Mouse (Mus musculus) intestine, embryonic 14.5 days (tissue): Measurements from ENCODE around the gene Pex10. TPM values are rescaled to one million over a fixed set of nuclear protein-coding genes. Genes with fewer than 3 reads are reported as not detected.
A peak's percentile ranks its signal among the peaks of the same experiment; 100 is the strongest.

Experiments
- ATAC-seq: fragments of 200-750 bp; cut with Nextera tagmentation; replicated peaks from 2 replicates; pipeline ENCODE4 v1.8.0; 2017; ENCODE audit warnings: low read depth, moderate number of reproducible peaks, moderate TSS enrichment, moderate library complexity; ENCODE audit not compliant: low FRiP score, low TSS enrichment
- DNase-seq: peaks from one replicate; pipeline ENCODE4 v3.0.0-alpha.2; 2018; ENCODE audit warnings: low spot score
- H3K27ac ChIP-seq: fragments of 300-500 bp; sonication (generic); 2 replicates; pipeline ENCODE4 v1.5.1; 2014; ENCODE audit warnings: low read depth, mild to moderate bottlenecking, control low read depth
- H3K27me3 ChIP-seq: fragments of 300-500 bp; sonication (generic); replicated peaks from 2 replicates; pipeline ENCODE4 v1.6.1; 2014; ENCODE audit warnings: low read length, control low read depth; ENCODE audit not compliant: control insufficient read depth, insufficient read depth
- H3K36me3 ChIP-seq: fragments of 300-500 bp; sonication (generic); 2 replicates; pipeline ENCODE4 v1.6.1; 2014; ENCODE audit warnings: low read length, control low read depth; ENCODE audit not compliant: control insufficient read depth, insufficient read depth
- H3K4me1 ChIP-seq: fragments of 300-500 bp; sonication (generic); replicated peaks from 2 replicates; pipeline ENCODE4 v1.6.1; 2014; ENCODE audit warnings: low read length, control low read depth, mixed read lengths; ENCODE audit not compliant: control insufficient read depth, insufficient read depth
- H3K4me2 ChIP-seq: fragments of 300-500 bp; sonication (generic); 2 replicates; pipeline ENCODE4 v1.6.1; 2014; ENCODE audit warnings: low read length
- H3K4me3 ChIP-seq: fragments of 300-500 bp; sonication (generic); 2 replicates; pipeline ENCODE4 v1.5.1; 2014; ENCODE audit warnings: low read depth, low read length, control low read depth, mixed read lengths
- H3K9ac ChIP-seq: fragments of 300-500 bp; sonication (generic); 2 replicates; pipeline ENCODE4 v1.6.1; 2014; ENCODE audit warnings: mild to moderate bottlenecking, low read length
- H3K9me3 ChIP-seq: fragments of 300-500 bp; sonication (generic); 2 replicates; pipeline ENCODE4 v1.6.1; 2016; ENCODE audit warnings: low read length, control low read depth; ENCODE audit not compliant: control insufficient read depth
- WGBS: fragments of 180-500 bp; shearing (Covaris S2); extraction: QIAGEN DNeasy Blood & Tissue Kit; methylation state at CpG from one replicate; pipeline ENCODE4 v1.1.7; 2014; 5-methylcytosine and 5-hydroxymethylcytosine counted together
- polyA plus RNA-seq: library from polyadenylated mRNA; unstranded; fragments of >200 nt; fragmentation: Nextera tagmentation; extraction: Ambion mirVana; gene quantifications from 2 replicates; pipeline ENCODE4 v1.2.1, GENCODE M21; 2014

Gene Pex10
- polyA plus RNA-seq: 6.5 and 8.9 TPM in 2 replicates

- DNase-seq (peak; percentile 100), ATAC-seq (peak; percentile 84)
- peak within 1 kb of the TSS; percentile 62 for H3K27ac ChIP-seq
- peak within 1 kb of the TSS; percentile 94 for H3K4me2 ChIP-seq
- H3K27me3 ChIP-seq: no peaks in the 10 kb centered on the region
- peak within 1 kb of the TSS; percentile 58 for H3K4me3 ChIP-seq
- H3K9me3 ChIP-seq: no peaks in the 10 kb centered on the region
- H3K36me3 ChIP-seq: peaks cover 39% of the 10 kb centered on the region
- H3K9ac ChIP-seq: peak within 1 kb of the TSS; percentile 76
- WGBS: under 1% methylated on average over 48 of the region's 48 CpGs
- H3K4me1 ChIP-seq: peaks cover 11% of the 10 kb centered on the region
Observed at GRCm38 (mm10) chr4:155066834-155067522, at the start of gene Pex10. Pex10 (plus strand) TSS chr4:155067016.

DNA sequence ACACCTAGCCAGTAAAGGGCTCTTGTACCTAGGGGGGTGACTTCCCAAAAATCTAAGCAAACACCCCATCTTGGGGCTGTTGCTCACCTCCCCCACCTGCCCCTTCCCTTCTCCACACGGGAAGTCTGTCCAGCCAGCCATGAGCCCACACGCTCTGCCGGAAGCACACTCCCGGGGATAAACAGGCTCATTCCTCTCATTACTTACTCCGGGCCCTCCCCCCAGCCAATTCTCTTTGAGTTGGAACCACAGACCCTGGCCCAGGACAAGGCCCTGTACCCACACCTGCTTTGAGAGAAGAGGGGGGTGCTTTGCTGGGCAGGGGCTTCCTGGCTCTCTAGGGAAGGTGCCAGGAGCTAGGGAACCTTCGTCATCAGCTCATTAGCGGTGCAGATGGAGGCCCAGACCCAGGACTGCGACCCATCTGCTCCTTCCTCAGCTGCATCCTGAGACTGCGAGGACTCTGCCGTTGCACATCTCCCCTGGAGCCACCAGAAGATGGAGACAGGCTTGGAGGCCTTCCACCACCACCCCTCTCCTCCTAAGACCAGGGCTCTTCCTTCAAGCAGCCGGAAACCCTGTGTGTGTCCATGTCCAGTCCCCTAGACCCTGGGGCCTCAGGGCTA, 49.5 kb upstream of the Pex10 start:
- no peak overlapping the region for H3K27ac ChIP-seq
- H3K9me3 ChIP-seq: no peaks in the 10 kb centered on the region
- H3K36me3 ChIP-seq: no peaks in the 10 kb centered on the region
- H3K9ac ChIP-seq: no peak overlapping the region
- 72% methylated on average over 11 of the region's 11 CpGs for WGBS
- H3K4me3 ChIP-seq: no peak overlapping the region
- ATAC-seq: no peak
- no peak for DNase-seq
- H3K4me2 ChIP-seq: no peak overlapping the region
- no peaks in the 10 kb centered on the region for H3K27me3 ChIP-seq
- H3K4me1 ChIP-seq: peaks cover 9% of the 10 kb centered on the region

DNA sequence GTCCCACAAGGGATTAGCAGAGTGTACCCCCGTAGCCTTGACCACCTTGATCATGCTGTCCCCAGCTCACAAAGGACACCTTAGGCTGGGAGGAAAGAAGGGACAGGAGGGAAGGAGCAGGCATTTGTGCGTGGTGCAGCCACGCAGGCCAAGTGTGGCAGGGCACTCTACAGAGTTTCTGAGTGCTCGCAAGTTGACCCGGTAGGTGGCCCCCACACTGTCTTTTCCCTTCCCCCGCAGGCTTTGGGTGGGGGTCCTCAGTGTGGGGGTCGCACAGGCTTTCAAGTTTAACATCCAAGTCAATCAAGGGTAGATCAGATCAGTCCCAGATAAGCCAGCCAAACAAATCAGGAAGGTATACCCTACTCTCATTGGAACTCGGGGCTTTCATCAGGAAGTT, 48.8 kb upstream of the Pex10 start:
- DNase-seq: no peak
- H3K4me1 ChIP-seq: peaks cover 9% of the 10 kb centered on the region
- no peak overlapping the region for H3K4me2 ChIP-seq
- no peak overlapping the region for H3K27ac ChIP-seq
- WGBS: 79% methylated on average over 8 of the region's 8 CpGs
- no peak overlapping the region for H3K9ac ChIP-seq
- no peaks in the 10 kb centered on the region for H3K27me3 ChIP-seq
- H3K4me3 ChIP-seq: no peak overlapping the region
- H3K36me3 ChIP-seq: no peaks in the 10 kb centered on the region
- no peaks in the 10 kb centered on the region for H3K9me3 ChIP-seq
- ATAC-seq: no peak

GRCm38 (mm10) chr4:155018601-155019335, 48.0 kb upstream of the Pex10 start:
- no peaks in the 10 kb centered on the region for H3K36me3 ChIP-seq
- H3K9me3 ChIP-seq: no peaks in the 10 kb centered on the region
- ATAC-seq (0 out of 2 replicates have a peak, but pooled peaks have one; percentile 19), DNase-seq (peak; percentile 84)
- H3K27me3 ChIP-seq: no peaks in the 10 kb centered on the region
- H3K4me1 ChIP-seq: peaks cover 9% of the 10 kb centered on the region
- no peak overlapping the region for H3K9ac ChIP-seq
- no peak overlapping the region for H3K27ac ChIP-seq
- no peak overlapping the region for H3K4me3 ChIP-seq
- WGBS: 8% methylated on average over 15 of the region's 15 CpGs
- peak overlapping the region; percentile 28 for H3K4me2 ChIP-seq

DNA sequence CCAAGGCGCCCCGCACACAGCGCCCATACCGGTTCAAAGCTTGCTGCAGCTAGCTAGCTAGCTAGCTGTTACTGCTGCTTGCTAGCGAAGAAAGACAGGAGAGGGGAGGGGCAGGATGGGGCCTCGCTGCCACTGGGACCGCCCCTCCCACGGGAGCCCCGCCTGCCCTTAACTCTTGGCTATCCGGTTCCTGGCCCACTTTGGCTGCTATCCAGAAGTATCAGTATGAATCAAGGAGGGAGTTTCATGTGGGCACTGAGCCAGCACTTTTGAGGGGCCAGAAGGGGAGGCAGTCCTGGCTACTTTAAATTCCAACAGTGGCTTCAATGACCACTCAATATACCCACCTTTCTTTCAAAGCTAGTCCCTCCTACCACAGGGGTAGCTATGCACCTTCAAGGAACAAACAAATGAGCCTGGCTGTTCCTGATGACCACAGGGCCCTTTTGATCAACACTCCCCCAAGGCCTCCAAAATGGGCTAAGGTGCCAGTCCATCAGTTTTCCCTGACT, 47.4 kb upstream of the Pex10 start:
- WGBS: 1% methylated on average over 10 of the region's 10 CpGs
- ATAC-seq: peak; percentile 51; the same call in 1 of the 2 replicates
- no peak overlapping the region for H3K27ac ChIP-seq
- no peaks in the 10 kb centered on the region for H3K27me3 ChIP-seq
- no peak overlapping the region for H3K4me3 ChIP-seq
- peak overlapping the region; percentile 28 for H3K4me2 ChIP-seq
- peaks cover 9% of the 10 kb centered on the region for H3K4me1 ChIP-seq
- peak; percentile 69 for DNase-seq
- H3K9ac ChIP-seq: no peak overlapping the region
- no peaks in the 10 kb centered on the region for H3K36me3 ChIP-seq
- no peaks in the 10 kb centered on the region for H3K9me3 ChIP-seq

- Histone ChIP-seq H3K9ac (no peak overlapping the region), H3K4me3 (no peak overlapping the region)
Observed at GRCm38 (mm10) chr4:155020141-155020540, 46.7 kb upstream of the Pex10 start.

DNA sequence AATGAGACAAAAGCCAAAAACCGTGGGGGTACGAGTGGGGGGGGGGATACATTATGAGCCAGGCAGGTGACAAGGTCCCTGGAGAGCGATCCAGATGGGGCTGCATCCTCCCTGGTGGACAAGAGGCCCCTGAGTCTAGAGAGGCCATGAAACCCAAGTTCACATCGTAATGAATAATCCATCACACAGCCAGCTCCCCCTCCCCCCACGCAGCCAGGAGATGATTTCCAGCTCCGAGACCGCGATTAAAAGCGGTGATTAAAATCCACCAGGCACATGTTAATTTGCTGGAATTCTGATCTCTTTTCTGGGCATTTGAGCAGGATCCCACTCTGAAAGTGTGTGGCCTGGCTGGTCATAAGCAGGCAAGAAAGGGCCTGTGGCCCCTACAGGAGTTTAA, 46.0 kb upstream of the Pex10 start:
- no peaks in the 10 kb centered on the region for H3K27me3 ChIP-seq
- 69% methylated on average over 9 of the region's 9 CpGs for WGBS
- H3K9ac ChIP-seq: no peak overlapping the region
- H3K4me2 ChIP-seq: no peak overlapping the region
- ATAC-seq (no peak), DNase-seq (no peak)
- no peak overlapping the region for H3K4me3 ChIP-seq
- H3K9me3 ChIP-seq: no peaks in the 10 kb centered on the region
- no peak overlapping the region for H3K27ac ChIP-seq
- peaks cover 9% of the 10 kb centered on the region for H3K4me1 ChIP-seq
- H3K36me3 ChIP-seq: no peaks in the 10 kb centered on the region

More at GRCm38 (mm10) chr4:155020141-155020540, 46.7 kb upstream of the Pex10 start:
- Histone ChIP-seq H3K4me2 (no peak overlapping the region), H3K4me1 (peaks cover 9% of the 10 kb centered on the region), H3K36me3 (no peaks in the 10 kb centered on the region), H3K9me3 (no peaks in the 10 kb centered on the region), H3K27me3 (no peaks in the 10 kb centered on the region), H3K27ac (no peak overlapping the region)
- WGBS: 53% methylated on average over 1 of the region's 1 CpGs
- ATAC-seq: no peak
- DNase-seq: no peak

DNA sequence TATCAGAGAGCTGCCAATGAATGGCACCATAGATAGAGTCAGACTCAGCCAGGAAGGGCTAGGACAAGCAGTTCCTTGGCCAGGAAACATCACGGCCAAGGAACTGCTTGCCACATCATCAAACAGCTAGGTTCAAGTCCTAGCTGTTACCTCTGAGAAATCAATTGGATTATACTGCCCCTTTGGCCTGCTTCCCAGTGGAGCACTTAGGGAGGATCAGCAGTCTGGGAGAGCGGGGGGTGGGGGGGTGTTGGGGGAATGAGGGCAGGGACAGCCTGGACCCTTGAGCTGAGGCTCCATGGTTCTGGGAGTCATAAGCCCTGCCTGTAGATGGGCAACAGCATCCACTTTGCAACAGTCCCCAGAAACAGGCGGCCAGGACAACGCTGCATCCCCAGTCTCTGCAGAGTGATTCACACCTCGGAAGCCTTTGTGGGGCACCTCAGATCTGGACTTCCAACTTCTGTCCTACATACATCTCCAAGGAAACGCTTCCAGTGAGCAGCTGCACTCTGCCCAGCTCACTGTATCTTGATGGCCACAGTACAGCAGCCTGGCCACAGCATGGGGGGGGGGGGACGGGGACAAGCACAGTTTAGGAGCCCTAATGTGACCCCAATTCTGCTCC, 44.5 kb upstream of the Pex10 start:
- no peak for ATAC-seq
- WGBS: 59% methylated on average over 7 of the region's 7 CpGs
- Histone ChIP-seq H3K36me3 (no peaks in the 10 kb centered on the region), H3K9ac (no peak overlapping the region), H3K4me2 (no peak overlapping the region), H3K4me1 (peaks cover 9% of the 10 kb centered on the region), H3K9me3 (no peaks in the 10 kb centered on the region), H3K27me3 (no peaks in the 10 kb centered on the region), H3K27ac (no peak overlapping the region), H3K4me3 (no peak overlapping the region)
- no peak for DNase-seq
